Mouse (Mus musculus) liver, embryonic 12.5 days (tissue): ENCODE measurements around the gene Efna4. TPM values are rescaled to one million over a fixed set of nuclear protein-coding genes. Genes with fewer than 3 reads are reported as not detected.

Experiments used
- ATAC-seq: fragments of 200-750 bp; cut with Nextera tagmentation; 2 replicates; pipeline ENCODE4 v1.8.0; 2017; ENCODE audit warnings: moderate number of reproducible peaks, mild to moderate bottlenecking, moderate library complexity
- H3K27ac ChIP-seq: fragments of 300-500 bp; sonication (generic); 2 replicates; pipeline ENCODE4 v1.5.1; 2016; ENCODE audit warnings: mild to moderate bottlenecking
- H3K27me3 ChIP-seq: fragments of 300-500 bp; sonication (generic); replicated peaks from 2 replicates; pipeline ENCODE4 v1.6.1; 2016; ENCODE audit warnings: mild to moderate bottlenecking, moderate library complexity
- H3K36me3 ChIP-seq: fragments of 300-500 bp; sonication (generic); 2 replicates; pipeline ENCODE4 v1.6.1; 2016; ENCODE audit warnings: mild to moderate bottlenecking, moderate library complexity
- H3K4me1 ChIP-seq: fragments of 300-500 bp; sonication (generic); 2 replicates; pipeline ENCODE4 v1.6.1; 2016
- H3K4me2 ChIP-seq: fragments of 300-500 bp; sonication (generic); 2 replicates; pipeline ENCODE4 v1.6.1; 2016; ENCODE audit warnings: mild to moderate bottlenecking, moderate library complexity
- H3K4me3 ChIP-seq: fragments of 300-500 bp; sonication (generic); 2 replicates; pipeline ENCODE4 v1.5.1; 2016; ENCODE audit warnings: mild to moderate bottlenecking, moderate library complexity
- H3K9ac ChIP-seq: fragments of 300-500 bp; sonication (generic); 2 replicates; pipeline ENCODE4 v1.6.1; 2016; ENCODE audit warnings: mild to moderate bottlenecking, moderate library complexity
- H3K9me3 ChIP-seq: fragments of 300-500 bp; sonication (generic); replicated peaks from 2 replicates; pipeline ENCODE4 v1.6.1; 2016; ENCODE audit warnings: mild to moderate bottlenecking, moderate library complexity
- WGBS: fragments of 180-500 bp; shearing (Covaris S2); methylation state at CpG from one replicate; pipeline ENCODE4 v1.1.7; 2016; ENCODE audit not compliant: insufficient replicate concordance; 5-methylcytosine and 5-hydroxymethylcytosine counted together
- polyA plus RNA-seq: library from polyadenylated mRNA; unstranded; fragments of >200 nt; fragmentation: Nextera tagmentation; extraction: Ambion mirVana; gene quantifications from 2 replicates; pipeline ENCODE4 v1.2.1, GENCODE M21; 2016

Efna4 gene
- polyA plus RNA-seq, 1 experiment from 2014 or later: 2.1 TPM

DNA sequence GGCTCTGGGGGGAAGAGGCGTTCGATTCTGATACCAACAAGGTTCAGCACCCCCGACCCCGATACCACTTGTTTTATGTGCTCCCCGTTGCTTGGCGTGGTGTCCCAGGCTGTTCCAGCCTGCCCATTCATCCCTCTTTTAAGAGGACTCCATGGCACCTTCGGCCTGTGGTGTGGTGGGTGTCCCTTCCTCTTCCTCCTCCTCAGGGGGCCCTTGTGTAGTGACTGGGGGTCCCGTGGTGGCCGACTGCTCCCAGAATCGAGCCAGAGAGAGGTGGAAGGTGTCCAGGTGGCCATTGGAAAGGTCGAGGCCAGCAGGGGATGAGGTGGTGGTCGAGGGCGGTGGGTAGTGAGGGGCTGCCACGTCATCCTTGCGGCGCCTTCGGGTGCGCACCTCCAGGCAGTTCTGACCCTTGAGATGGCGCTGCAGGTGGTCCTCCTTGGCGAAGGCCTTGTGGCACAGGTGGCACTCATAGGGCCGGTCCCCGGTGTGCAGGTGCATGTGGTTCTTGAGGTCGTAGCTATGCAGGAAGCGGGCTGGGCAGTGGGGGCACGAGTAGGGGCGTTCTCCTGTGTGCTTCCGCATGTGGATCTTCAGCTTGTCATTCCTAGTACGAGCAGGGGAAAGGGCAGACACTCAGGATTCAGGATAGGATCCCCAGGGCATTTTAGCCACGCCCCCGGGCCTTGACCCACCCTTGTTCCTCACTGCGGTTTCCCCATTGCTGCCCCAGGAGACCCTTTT lies 41.7 kb upstream of the Efna4 start:
- Histone ChIP-seq H3K9ac (no peak overlapping the region), H3K27me3 (no peaks in the 10 kb centered on the region; the same call in 1 of the 2 replicates), H3K9me3 (no peaks in the 10 kb centered on the region), H3K27ac (no peak overlapping the region), H3K4me2 (no peak overlapping the region), H3K4me3 (no peak overlapping the region), H3K36me3 (peaks cover 20% of the 10 kb centered on the region), H3K4me1 (peaks cover 19% of the 10 kb centered on the region)
- no peak for ATAC-seq
- WGBS: 78% methylated on average over 31 of the region's 31 CpGs

DNA sequence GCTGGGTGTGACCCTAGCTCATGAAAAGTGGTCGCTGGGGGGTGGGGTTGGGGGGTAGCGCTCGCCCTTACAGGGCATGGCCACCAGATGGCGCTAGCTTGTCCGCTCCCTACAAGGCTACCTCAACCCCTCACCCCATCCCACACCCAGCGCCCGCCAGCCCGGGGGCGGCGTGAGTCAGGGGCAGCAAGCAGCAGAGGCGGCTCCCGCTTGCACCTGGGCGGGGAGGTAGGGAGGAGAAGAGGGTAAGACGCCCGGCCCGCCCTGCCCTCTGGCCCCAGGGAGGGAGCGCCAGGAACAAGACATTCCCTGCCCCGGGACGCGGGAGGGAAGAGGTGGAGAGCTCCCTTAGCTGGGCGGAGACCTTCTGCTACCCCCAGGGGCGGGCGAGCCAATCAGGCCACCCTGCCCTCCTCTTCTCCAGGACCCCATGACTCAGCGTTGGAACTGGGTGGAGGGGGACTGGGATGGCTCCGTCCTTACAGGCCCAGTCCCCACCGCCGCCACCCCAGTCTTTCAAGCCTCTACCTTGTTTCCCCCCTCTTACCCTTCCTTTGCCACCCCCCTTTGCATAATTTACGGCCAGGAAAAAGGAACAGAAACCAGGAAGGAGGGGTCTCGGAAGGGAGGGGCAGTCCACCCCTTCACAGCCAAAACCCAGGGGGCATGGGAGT lies 40.7 kb upstream of the Efna4 start:
- peak overlapping the region; percentile 78 for H3K4me2 ChIP-seq
- peaks cover 26% of the 10 kb centered on the region for H3K4me1 ChIP-seq
- H3K36me3 ChIP-seq: peaks cover 20% of the 10 kb centered on the region
- WGBS: 9% methylated on average over 29 of the region's 29 CpGs
- ATAC-seq: peak; percentile 77
- H3K9ac ChIP-seq: peak overlapping the region; percentile 59
- no peaks in the 10 kb centered on the region for H3K9me3 ChIP-seq
- peak overlapping the region; percentile 51 for H3K4me3 ChIP-seq
- H3K27ac ChIP-seq: peak overlapping the region; percentile 33; the same call in 1 of the 2 replicates
- peaks cover under 1% of the 10 kb centered on the region; the same call in 1 of the 2 replicates for H3K27me3 ChIP-seq

DNA sequence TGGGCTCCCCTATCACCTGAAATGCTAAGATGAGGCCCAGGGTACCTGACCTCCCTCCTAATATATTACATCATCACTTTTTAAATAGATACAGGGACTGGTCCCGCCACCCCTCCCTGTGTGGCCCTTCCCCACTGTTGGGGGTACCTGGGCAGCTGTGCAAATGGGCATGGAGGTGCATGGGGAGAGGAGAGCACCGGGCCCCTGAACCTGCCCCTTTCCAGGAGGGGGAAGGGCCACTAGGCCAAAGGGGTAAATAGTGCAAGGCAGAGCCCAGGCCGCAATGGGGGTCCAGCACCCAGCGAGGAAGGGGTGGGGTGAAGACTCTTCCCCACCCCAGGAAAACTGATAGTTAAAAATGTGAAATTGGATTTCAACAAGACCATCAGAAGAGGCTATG lies 40.0 kb upstream of the Efna4 start:
- no peak for ATAC-seq
- 72% methylated on average over 4 of the region's 4 CpGs for WGBS
- peaks cover 7% of the 10 kb centered on the region; the same call in 1 of the 2 replicates for H3K27me3 ChIP-seq
- no peaks in the 10 kb centered on the region for H3K9me3 ChIP-seq
- peak overlapping the region; percentile 78 for H3K4me2 ChIP-seq
- no peak overlapping the region for H3K27ac ChIP-seq
- peaks cover 32% of the 10 kb centered on the region for H3K4me1 ChIP-seq
- H3K9ac ChIP-seq: no peak overlapping the region
- peaks cover 20% of the 10 kb centered on the region for H3K36me3 ChIP-seq
- H3K4me3 ChIP-seq: no peak overlapping the region

DNA sequence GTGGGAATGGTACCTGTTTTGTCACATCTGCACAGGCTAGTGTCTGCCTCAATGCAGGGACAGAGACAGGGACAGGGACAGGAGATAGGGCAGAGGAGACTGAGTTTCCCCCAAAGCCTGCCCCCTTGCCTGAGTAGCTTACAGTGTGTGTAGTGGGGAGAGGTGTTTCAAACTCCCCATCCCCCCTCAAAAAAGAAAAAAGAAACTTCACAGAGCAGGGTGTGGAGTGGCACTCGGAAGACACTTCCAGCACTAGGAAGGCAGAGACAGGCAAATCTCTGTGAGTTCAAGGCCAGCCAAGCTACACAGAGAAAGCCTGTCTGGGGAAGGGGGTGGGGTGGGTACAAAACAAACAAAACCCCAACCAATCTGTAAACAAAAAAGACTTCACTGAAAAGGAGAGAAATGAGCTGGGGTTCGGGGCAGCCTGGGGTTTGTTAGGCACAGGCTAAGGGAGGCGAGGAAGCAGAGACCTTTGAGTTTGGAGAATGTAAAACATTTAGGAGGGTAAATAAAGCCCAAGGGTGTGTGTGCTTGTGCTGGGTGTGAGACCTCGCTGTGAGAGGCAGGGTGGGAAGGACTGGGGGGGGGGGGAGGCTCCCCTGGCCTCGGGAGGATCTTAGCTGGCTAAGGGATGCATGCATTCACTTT lies 35.9 kb upstream of the Efna4 start:
- no peak overlapping the region for H3K4me3 ChIP-seq
- H3K27ac ChIP-seq: no peak overlapping the region; the same call in 1 of the 2 replicates
- 34% methylated on average over 5 of the region's 5 CpGs for WGBS
- H3K4me1 ChIP-seq: peaks cover 24% of the 10 kb centered on the region
- no peak for ATAC-seq
- no peak overlapping the region for H3K4me2 ChIP-seq
- H3K27me3 ChIP-seq: peaks cover 7% of the 10 kb centered on the region; the same call in 1 of the 2 replicates
- H3K36me3 ChIP-seq: no peaks in the 10 kb centered on the region
- no peak overlapping the region for H3K9ac ChIP-seq
- no peaks in the 10 kb centered on the region for H3K9me3 ChIP-seq

DNA sequence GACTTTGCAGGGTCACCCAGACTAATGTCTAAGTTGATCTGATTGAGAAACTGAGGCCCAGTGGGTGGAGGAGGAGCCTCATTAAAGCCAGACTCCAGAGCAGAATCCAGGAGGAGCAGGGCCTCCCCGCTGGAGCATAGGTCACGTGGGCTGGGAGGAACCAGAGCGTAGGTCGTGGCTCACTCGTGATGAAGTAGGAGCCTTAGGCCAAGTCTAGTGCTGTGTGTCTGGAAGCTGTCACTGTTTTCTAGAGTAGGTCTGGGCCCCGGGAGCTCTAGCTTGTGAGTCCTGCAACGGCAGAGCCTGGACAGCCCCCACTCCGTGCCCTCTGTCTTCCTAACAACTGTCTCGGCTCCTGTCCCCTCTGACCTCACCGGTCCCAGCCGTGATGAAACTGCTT lies 29.5 kb upstream of the Efna4 start:
- no peaks in the 10 kb centered on the region for H3K9me3 ChIP-seq
- no peaks in the 10 kb centered on the region for H3K4me1 ChIP-seq
- ATAC-seq: no peak
- WGBS: 65% methylated on average over 11 of the region's 11 CpGs
- H3K4me3 ChIP-seq: no peak overlapping the region
- no peak overlapping the region for H3K9ac ChIP-seq
- H3K27me3 ChIP-seq: peaks cover 13% of the 10 kb centered on the region; the same call in 1 of the 2 replicates
- H3K36me3 ChIP-seq: no peaks in the 10 kb centered on the region
- no peak overlapping the region for H3K4me2 ChIP-seq
- no peak overlapping the region for H3K27ac ChIP-seq

DNA sequence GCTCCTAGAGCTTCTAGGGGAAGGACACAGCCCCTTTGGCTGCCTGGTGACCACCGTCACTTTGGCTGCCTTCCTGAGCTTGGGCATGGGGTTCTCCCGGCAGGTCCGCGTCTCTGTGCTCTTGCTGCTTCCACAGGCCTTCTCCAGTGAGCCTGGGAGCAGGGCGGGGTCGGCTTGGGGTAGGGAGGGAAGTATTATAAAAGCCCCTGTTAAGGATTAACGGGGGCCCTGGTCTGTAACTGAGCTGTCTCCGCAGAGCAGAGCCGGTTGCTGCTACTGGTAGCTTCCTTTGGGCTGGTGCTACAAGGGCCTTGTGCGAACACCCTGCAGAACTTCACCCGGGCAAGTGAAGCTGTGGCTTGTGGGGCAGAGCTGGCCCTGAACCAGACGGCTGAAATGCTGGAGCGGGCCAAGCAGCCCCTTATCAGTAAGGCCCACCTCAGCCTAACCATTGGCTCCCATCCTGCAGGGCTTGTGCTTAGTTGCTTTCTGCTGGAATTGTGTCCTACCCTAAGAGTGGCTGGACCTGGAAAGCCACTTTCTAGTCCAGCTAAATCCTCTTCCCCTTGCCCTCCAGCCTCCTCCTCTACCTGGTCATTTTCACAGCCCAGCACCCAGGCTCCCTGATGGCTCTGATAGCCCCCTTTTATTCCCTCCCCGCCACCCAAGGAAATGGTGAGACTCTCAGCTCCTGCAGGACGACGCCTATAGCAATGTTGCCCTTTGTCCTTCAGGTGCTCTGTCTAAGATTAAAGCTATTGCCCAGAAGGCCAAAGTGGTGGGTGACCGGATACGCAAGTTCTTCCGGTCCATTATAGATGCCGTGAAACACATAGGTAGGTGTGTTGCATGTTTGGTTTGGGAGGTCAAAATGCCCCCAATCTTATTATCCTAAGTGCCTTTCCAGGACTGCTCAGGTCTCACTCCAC lies 27.9 kb upstream of the Efna4 start:
- H3K4me1 ChIP-seq: no peaks in the 10 kb centered on the region
- no peak overlapping the region for H3K4me2 ChIP-seq
- no peaks in the 10 kb centered on the region for H3K36me3 ChIP-seq
- H3K9ac ChIP-seq: no peak overlapping the region
- H3K4me3 ChIP-seq: no peak overlapping the region
- no peaks in the 10 kb centered on the region for H3K9me3 ChIP-seq
- peaks cover 13% of the 10 kb centered on the region; the same call in 1 of the 2 replicates for H3K27me3 ChIP-seq
- no peak for ATAC-seq
- 61% methylated on average over 20 of the region's 20 CpGs for WGBS
- H3K27ac ChIP-seq: no peak overlapping the region

DNA sequence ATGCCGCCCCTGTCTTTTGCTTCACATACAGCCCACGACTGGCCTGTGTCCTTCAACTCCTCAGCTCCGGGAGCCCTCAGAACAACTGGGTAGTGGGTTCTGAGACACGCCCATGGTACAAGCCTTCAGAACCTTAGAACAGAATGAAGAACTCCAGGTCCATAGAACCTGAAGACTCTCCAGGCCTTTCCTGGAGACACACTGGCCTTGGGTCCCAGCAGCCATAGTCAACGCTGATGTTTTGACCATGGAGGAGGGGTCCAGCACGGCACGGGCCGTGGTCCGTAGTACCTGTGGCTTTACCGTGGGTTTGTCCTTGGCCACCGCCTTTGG lies 27.3 kb upstream of the Efna4 start, which contains the start of gene Dcst1:
TSS of gene Dcst1 (minus strand) at position 101 of the 333 bp plus-strand sequence.
- WGBS: 68% methylated on average over 11 of the region's 11 CpGs
- H3K27me3 ChIP-seq: peaks cover 13% of the 10 kb centered on the region; the same call in 1 of the 2 replicates
- no peak within 1 kb of the TSS for H3K4me2 ChIP-seq
- H3K36me3 ChIP-seq: no peaks in the 10 kb centered on the region
- no peaks in the 10 kb centered on the region for H3K4me1 ChIP-seq
- H3K9ac ChIP-seq: no peak within 1 kb of the TSS
- H3K9me3 ChIP-seq: no peaks in the 10 kb centered on the region
- no peak within 1 kb of the TSS for H3K27ac ChIP-seq
- no peak for ATAC-seq
- no peak within 1 kb of the TSS for H3K4me3 ChIP-seq

DNA sequence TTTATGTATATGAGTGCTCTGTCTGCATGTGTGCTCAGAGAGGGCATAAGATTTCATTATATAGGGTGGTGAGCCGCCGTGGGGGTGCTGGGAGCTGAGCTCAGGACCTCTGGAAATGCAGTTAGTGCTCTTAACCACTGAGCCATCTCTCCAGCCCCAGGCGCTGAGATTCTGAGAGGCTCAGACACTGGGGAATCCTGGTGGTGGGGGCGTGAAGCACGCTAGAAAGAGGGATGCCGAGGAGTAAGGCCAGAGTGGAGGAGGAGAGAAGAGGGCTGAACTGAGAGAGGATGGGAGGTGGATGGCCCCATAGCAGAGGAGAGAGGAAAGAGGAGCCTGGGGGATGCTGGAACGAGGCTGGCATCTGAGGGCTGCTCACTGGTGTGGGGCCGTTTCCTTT lies 26.8 kb upstream of the Efna4 start:
- H3K27me3 ChIP-seq: peaks cover 13% of the 10 kb centered on the region; the same call in 1 of the 2 replicates
- H3K4me3 ChIP-seq: no peak overlapping the region
- no peak overlapping the region for H3K27ac ChIP-seq
- WGBS: 57% methylated on average over 8 of the region's 8 CpGs
- ATAC-seq: no peak
- no peak overlapping the region for H3K9ac ChIP-seq
- no peaks in the 10 kb centered on the region for H3K4me1 ChIP-seq
- H3K9me3 ChIP-seq: no peaks in the 10 kb centered on the region
- no peak overlapping the region for H3K4me2 ChIP-seq
- H3K36me3 ChIP-seq: no peaks in the 10 kb centered on the region

DNA sequence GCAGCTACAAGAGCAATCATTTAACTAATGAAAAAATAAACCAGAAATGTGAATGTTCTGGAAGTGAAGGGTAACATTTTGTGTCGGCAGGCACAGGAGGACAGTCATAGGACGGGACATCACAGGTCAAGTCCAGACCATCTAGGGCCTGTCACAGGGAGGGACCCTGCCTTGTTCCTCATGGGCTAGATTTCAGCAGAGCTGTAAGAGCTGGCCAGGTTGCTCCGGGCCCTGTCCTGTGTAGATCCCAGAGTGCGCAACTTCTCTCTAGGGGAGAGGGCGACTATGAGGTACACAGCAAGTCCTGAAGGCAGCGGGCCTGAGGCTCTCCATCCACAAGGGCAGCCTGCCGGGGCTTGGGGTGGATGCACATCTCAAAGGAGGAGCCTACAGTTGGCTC lies 23.8 kb upstream of the Efna4 start, which contains the start of gene Dcst2:
TSS of gene Dcst2 (plus strand) at position 301 of the 400 bp plus-strand sequence.
- H3K4me2 ChIP-seq: no peak within 1 kb of the TSS
- H3K9me3 ChIP-seq: no peaks in the 10 kb centered on the region
- no peak within 1 kb of the TSS for H3K27ac ChIP-seq
- no peaks in the 10 kb centered on the region for H3K36me3 ChIP-seq
- H3K9ac ChIP-seq: no peak within 1 kb of the TSS
- H3K4me1 ChIP-seq: no peaks in the 10 kb centered on the region
- no peak for ATAC-seq
- WGBS: 71% methylated on average over 7 of the region's 7 CpGs
- no peak within 1 kb of the TSS for H3K4me3 ChIP-seq
- H3K27me3 ChIP-seq: peaks cover 26% of the 10 kb centered on the region

DNA sequence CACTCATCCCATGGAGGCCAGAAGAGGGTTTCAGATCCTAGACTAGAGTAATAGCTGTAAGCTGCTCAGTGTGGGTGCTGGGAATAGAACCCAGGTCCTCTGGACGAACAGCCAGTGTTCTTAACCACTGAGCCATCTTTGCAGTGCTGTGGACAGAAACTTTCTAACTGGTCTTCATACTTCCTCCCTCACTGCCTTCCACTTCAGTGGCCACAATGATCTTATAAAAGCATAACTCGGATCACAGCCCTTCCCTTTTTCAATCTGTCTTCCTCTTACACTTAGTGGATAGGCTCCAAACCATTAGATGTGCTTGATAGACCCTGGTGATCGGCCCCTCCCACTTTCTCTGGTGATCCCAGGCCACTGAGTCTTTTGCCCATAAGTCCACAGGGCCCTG lies 22.4 kb upstream of the Efna4 start:
- Histone ChIP-seq H3K36me3 (no peaks in the 10 kb centered on the region), H3K9me3 (no peaks in the 10 kb centered on the region), H3K27me3 (peaks cover 34% of the 10 kb centered on the region), H3K4me2 (no peak overlapping the region), H3K9ac (no peak overlapping the region), H3K4me1 (no peaks in the 10 kb centered on the region), H3K4me3 (no peak overlapping the region), H3K27ac (no peak overlapping the region)
- no peak for ATAC-seq
- WGBS: 42% methylated on average over 3 of the region's 3 CpGs

DNA sequence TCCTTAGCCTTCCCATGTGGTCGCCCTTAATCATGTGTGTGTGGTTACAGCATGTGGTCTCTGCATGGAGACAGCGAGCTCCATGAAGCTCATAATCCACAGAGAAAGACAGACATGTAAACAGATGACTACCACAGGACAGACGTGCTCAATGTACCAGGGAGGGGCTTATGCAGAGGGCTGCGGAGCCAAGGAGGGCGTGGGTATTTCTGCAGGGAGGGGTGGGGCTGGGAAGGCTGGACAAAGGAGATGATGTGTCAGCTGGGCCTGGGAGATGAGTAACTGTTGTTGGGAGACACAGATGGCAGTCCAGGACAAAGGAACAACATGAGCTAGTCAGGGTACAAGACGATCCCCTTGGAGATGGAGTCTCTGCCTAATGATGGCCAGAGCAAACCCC lies 21.8 kb upstream of the Efna4 start:
- WGBS: 54% methylated on average over 6 of the region's 6 CpGs
- H3K36me3 ChIP-seq: no peaks in the 10 kb centered on the region
- H3K4me3 ChIP-seq: no peak overlapping the region
- H3K27ac ChIP-seq: no peak overlapping the region
- peaks cover 28% of the 10 kb centered on the region for H3K27me3 ChIP-seq
- no peak overlapping the region for H3K4me2 ChIP-seq
- ATAC-seq: no peak
- H3K9ac ChIP-seq: no peak overlapping the region
- H3K9me3 ChIP-seq: no peaks in the 10 kb centered on the region
- H3K4me1 ChIP-seq: no peaks in the 10 kb centered on the region
